Mouse (Mus musculus) retina, postnatal 7 days (tissue): ENCODE measurements around the gene Fbxo44.
"Not testable (repeated sequence)": the region's sequence is repeated elsewhere in the genome, so short reads cannot be mapped to it uniquely, and the experiment has no call there.

Experiments
- DNase-seq: peaks from one replicate; pipeline ENCODE4 v3.0.0-alpha.2; 2012; ENCODE audit warnings: low read depth, low spot score

Fbxo44 gene

DNA sequence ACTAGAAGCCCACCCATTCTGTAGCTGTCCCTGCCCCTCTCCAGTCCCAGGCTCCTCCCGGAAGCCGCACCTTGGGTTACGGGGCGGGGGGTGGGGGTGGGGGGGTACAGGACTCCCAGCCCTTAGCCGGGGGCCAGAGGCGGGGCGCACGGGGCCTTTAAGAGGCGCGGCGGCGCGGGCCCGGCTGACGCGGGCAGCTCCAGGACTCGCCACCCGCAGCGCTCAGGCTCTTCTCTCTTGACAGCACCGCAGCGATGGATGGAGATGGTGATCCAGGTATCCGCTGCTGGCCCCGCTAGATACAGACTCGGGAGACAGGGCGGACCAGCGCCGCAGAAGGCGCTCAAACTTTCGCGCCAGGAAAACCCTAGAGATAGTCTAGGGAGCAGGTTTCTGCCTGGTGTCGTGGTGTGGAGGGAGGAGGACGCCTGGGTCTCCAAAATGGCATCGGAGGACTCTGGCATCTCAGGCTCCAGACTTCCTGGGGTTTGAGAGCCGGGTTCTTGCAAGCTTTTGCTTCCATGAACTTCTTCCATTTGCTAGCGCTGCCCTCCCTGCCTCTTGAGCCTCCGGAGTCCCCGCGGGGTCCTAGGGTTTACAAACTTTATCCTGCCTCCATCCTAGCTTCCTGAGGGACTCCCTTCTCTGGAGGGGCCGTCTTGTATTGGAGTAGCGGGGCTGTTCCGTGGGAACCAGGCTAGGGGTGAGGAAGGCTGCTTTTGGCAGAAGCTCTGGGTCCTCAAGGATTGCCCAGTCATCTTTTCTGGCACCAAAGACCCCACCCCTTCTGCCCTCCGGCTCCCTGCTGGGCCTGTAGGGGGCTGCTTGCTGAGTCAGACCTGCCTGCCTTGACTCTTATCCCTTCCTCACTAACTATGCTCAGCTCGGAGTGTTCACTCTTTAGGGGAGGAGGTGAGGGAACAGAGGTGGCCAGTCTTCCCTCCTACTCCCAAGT, at the start of gene Fbxo44, which contains the start of gene Fbxo2:
Gene Fbxo44 (minus strand): TSS at position 47 of the 955 bp plus-strand sequence.
Gene Fbxo2 (plus strand): TSS at position 186 of the 955 bp plus-strand sequence.
- peak; percentile 40 for DNase-seq

DNA sequence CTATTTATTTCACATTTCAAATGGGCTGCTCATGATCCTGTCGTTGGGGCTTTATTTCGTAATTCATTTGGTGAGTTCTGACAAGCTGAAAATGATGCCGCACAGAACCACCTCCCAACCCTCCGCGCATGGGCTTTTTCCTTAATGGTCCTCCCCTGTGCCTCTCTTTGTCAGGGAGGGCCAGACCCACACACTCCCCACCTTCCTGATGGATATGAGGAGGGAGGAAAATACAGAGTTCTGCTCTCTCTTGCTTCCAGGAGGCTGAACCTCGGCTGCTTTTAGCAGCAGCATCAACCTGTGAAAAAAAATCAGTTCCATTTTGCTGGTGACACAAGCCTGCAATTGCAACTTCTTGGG, 44.6 kb upstream of the Fbxo44 start:
- no peak for DNase-seq

DNA sequence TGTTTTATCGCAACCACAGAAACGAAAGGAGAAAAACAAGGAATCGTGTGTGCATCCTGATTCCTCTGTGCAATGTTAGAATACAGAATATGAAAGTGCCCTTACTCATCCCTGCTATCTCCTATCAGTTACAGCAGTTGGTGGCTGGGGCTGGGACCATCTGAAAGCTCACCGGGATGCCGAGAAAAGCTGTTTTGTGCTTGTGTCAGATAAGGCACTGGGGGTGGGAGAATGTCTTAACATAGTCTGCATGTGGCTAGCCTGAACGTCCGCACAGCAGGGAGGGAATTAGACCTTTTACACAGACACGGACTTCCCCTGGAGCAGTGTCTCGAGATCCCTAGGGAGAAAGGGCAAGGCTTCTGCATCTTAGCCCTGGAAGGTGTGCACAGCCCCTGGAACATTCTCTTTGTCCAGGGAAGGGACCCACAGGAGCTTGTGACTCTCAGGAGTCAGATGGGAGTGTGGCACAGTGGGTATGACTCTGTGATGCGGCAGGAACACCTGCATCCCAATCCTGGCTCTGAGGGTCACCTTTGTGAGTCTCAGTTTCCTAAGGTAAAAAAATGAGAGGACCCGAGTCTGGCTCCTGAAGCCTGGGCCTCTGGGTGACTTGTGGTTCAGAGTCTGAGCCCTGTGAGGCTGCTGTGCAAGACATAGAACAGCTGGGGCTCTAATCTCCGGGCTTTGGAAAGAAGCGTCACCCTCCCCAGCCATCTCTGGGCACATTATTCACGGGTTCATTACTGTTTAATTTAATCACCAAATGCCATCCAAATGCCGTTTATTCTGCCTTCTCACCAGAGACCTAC, 44.0 kb upstream of the Fbxo44 start:
- no peak for DNase-seq

DNA sequence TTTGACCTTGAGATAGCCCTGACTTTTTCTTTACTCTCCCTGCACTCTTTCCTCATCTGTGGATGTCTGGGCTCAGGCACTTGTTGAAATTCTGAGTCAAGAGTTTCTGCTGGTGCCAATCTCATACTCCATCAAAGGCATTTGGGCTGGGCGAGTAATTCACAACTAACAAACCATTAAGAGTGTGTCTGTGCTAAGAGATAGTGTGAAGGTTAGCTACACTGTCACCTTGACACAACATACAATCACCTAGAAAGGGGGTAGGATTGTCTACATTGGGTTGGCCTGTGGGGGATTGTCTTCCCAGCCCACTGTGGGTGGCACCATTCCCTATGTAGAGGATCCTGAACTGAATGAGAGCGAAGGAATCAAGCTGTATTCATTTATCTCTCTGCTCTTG, 43.3 kb upstream of the Fbxo44 start:
- no peak for DNase-seq

DNA sequence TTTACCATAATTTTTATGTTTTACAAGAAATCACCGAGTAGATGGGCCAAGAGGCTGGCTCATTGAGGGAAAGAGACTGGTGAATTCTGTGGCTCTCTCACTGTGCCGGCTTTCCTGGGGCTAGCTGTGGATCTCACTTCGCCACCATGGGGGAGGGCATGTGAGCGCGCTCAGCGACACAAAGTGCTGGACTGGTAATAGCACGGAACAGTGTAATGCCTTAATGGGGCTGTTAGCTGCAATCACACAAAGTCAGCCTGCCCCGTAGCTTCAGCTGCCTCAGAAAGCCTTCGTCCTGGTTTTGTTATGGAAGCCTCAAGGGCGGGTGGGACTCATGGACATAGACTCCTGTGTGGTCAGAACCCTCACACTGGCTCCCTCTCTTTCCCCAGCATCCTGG, 38.4 kb upstream of the Fbxo44 start:
- DNase-seq = no peak

DNA sequence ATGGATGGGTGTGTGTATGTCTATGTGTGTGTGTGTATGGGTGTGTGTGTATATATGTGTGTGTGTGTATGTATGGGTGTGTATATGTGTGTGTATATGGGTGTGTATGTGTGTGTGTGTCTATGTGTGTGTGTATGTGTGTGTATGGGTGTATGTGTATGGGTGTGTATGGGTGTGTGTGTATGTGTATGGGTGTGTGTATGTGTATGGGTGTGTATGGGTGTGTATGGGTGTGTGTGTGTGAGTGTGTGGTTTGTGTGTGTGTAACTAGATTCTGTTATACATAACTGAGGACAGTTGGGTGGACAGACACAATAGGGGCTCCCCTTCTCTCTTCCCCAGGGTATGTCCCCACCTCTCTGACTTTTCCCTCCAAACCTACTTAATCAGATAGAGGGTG, 34.1 kb upstream of the Fbxo44 start:
- DNase-seq = no peak

DNA sequence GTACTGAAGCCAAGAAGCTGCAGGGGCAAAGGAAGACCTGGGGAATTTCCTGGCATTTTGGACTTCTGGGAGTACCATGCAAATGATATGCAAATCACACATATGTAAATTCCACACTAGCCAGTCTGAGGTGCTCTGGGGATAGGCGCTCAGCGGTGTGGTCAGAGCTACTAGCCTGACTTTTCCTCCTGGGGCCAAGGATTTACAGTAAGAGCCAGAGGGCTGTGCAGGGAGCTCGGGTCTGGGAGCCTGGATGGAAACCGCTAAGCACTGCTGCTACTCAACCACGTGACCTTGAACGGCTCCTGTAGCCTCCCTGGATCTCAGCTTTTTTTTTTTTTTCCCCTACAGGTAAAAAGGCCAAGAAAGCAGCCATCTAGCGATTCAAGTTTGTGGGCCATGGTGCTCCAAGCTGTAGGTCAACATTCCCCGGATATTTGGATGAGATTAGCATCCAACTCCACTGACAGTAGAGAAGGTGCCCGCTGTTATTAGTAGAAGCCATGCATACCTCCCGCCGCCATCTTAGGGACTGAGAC, 32.5 kb upstream of the Fbxo44 start:
- no peak for DNase-seq

DNA sequence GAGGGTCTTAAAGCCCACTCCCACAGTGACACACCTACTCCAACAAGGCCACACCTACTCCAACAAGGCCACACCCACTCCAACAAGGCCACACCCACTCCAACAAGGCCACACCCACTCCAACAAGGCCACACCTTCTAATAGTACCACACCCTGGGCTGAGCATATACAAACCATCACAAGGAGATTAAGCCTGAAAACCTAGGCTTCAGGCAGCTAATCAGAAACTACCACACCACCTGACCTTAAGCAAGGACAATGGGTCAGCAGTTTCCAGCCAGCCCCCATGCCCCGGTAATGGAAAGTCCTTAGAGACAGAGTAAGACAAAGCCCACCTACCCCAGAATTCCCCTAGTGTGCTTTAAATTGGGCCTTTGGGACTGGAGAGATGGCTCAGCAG, 28.5 kb upstream of the Fbxo44 start:
- not testable (repeated sequence) for DNase-seq

DNA sequence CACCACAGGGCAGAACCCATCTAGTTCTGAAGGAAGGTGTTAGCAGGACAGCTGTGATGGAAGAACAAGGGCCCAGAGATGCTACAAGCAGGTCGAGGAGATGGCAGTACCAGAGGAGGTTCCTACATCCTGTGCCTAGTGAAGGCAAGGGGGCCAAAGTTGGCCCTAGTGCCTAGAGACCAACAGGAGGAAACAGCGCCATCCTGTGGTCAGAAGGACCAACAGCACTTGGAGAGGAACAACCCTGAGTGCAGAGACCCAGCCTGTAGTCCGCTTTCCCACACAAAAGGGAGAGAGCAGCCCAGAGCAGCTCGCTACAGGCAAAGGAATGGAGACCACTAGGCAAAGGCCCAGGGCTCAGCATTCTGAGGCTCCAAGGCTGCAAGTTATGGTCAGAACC, 25.5 kb upstream of the Fbxo44 start:
- no peak for DNase-seq

DNA sequence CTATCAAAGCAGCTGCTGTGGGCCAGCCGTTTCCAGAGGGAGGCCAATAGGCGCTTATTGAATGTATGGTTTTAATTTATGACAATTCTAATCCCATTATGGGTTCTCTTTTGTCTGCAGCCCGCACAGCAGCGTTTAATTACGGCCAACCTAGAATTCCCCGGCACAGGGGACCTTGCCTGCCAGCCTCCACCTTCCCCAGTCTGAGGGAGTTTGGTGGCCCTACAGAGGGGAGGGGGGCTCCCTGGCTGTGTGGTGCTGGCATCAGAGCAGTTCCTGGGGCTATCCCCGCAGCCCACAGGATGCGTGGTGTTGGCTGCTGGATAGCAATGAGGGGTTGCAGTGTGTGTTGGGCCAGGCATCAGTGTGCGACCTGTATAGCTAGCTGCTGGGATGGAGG, 24.3 kb upstream of the Fbxo44 start:
- DNase-seq = no peak

DNA sequence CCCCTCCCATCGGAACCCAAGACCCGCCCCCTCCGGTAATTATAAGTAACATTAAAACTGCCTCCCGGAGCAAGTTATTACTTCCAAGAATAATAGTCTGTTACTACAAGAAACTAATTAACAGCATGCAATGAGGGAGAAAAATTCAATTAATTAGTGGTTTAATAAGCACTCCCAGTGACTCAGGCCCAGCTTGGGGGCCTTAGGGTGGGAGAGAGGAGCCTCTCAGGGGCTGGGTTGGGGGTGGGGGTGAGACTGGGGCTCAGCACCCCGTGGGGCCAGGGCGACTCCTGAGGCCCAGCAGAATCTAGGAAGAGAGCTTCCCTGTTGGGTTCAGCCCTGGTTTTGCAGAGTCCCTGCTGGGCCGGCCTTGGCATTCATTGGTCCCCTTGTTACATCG, 22.1 kb upstream of the Fbxo44 start:
- no peak for DNase-seq

DNA sequence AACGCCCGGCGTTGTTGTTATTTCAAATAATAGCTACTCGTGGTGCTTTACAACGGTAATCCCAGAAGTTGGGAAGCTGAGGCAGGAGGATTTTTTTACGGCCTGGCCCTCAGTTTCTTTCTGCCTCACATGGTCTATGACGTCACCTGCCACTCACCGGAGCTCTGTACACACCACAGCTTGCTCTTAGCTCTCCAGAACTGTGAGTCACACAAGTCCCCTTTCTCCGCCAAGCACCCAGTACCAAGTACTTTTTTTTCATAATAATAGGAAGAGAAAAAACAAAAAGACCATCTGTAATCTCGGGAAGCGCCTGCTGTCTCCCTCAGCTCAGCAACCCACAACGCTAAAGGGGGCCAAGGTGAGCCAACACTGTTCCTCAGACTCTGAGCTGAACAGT, 21.2 kb upstream of the Fbxo44 start:
- DNase-seq = no peak

DNA sequence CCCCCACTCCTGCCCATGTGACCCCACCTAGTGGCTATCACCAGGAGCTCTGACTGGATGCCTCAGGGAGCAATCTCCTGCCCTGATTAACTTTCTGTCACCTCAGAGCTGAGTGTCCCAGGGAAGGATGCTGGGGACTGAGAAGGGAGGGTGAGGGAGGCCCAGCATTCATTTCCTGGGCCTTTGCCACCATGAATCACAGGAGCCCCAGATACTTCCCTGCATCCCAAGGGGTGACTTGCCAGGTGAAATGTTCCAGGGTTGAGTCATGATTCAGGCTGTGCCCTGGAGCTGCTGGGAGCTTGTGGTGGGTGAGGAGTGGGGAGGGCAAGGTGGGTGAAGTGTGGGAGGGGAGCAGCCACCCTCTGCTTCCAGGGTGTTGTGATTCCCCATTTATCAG, 17.4 kb upstream of the Fbxo44 start:
- DNase-seq = no peak

DNA sequence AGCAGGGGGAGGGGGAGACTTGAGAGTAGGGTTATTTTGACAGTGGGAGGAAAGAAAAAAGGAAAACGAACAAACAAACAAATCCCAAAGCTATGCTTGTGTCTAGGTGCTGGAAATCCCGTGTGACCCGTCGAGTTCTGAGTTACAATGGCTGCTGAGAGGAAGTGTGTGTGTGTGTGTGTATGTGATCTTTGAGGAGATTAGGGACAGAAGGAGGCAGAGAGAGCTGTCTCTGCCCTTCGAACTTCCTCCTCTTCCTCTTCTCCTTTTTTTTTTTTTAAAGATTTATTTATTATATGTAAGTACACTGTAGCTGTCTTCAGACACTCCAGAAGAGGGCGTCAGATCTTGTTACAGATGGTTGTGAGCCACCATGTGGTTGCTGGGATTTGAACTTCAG, 16.3 kb upstream of the Fbxo44 start:
- DNase-seq = not testable (repeated sequence)

DNA sequence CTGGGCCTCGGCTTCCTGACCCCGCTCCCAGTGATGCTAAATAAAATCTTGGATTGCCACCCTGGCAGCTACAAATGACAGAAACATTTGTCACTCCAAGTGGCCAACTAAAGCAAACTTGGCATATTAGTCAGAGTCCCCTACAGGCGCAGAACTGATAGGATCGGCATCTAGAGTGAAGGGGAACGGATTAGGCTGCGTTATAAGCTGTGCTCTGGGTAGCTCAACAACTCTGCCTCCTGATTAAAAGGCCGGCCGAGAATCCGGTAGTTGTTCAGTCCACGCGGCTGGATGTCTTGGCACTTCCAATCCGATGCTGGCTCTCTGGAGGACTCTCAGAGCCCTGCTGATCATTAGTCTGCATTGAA, 14.2 kb upstream of the Fbxo44 start:
- DNase-seq = no peak

DNA sequence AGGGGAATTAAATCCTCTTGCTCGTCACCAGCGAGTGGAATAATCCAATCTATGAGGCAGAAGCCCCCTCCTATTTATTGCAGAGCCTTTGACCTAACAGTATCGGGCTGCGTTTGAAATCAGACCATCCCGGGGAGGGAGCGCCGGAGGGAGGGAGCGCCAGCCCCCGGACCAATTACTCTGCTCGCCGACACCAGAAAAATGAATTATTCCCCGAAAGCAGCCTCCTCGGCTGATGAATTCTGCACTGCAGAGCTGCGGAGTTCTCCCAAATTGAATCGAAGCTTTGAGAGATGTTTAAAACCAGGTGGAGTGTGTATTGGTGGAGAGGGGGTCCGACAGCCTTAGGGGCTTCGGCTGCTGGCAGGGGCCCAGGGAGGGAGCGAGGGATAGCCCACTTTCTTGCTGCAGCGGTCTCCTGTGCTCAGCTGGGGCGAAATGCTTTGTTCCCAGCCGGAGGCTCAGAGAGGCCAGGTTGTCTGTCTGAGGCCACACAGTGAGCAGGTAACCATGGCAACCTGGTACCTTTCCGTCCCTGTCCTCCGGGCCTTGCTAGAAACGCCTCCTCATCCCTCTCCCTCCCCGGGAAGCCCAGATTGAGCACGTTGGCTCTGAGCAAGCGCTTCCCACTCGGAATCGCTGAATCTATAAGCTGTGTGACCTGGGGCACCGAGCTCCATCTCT, 13.7 kb upstream of the Fbxo44 start:
- no peak for DNase-seq

DNA sequence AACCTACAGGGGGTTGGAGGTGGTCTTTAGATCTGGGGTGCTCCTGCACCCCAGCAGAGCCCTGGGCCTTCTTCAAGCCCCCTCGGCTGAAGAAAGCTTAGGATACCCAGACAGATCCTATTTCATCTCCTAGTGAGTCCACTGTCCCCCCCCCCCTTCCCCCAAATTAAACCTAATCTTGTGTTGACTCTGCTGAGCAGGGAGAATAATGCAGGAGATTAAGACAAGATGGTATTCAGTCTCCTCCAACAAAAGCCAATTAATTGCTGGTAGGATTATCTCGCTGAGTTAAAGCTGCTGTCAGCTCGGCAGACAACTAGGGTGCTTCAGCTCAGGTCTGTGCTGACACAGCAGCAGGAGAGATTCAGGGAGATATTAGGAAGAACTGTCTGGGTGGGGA, 11.0 kb upstream of the Fbxo44 start:
- peak; percentile 82 for DNase-seq

DNA sequence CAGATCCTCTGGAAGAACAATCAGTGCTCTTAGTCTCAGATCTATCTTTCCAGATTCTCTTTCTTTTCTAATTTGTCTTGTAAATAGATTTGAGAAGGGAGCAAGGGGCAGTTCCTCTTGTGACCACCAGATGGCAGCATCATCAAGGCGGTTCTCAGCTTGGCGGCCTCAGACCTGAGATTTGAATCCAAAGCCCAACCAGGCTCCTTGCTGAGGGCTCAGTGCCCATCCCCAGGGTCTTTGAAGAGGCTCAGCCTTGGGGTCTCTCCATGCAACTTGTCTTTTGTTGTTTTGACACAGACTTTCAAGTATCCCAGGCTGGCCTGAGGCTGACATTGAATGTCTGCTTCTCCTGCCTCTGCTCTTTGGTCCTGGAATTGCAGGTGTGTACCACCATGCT, 10.6 kb upstream of the Fbxo44 start:
- peak; percentile 50 for DNase-seq

DNA sequence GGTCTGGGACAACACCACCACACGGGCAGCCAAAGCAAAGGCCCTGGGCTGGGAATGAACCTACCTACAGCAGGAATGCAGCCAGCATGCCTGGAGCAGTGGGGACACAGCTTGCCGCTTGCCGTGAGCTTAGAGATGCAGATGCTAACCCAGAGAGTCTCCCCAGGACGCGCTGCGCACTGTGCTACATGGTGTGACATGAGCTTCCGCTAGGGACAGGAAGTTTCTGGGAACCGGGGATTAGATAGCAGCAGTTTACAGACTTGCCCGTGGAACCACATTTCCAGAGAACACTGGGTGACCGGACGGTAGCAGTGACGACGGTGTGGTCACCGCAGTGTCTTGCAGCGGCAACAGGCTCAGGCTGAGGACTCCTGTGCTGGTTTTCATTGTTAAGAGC, 9.3 kb upstream of the Fbxo44 start:
- no peak for DNase-seq

DNA sequence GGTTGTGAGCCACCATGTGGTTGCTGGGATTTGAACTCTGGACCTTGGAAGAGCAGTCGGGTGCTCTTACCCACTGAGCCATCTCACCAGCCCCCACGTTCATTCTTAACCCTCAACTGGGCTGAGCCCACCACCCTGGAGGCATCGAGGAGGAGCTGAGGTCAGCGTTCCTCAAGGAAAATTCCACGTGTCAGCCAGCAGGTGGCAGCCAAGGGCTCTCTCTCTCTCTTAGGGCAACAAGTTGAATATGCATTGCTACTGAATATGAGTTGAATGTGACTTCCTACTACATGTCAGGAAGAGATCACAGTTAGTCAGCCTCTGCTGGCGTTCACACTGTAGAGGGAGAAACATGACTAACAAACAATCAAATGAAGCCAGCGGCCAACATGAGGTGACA, 8.0 kb upstream of the Fbxo44 start:
- DNase-seq = peak; percentile 56

DNA sequence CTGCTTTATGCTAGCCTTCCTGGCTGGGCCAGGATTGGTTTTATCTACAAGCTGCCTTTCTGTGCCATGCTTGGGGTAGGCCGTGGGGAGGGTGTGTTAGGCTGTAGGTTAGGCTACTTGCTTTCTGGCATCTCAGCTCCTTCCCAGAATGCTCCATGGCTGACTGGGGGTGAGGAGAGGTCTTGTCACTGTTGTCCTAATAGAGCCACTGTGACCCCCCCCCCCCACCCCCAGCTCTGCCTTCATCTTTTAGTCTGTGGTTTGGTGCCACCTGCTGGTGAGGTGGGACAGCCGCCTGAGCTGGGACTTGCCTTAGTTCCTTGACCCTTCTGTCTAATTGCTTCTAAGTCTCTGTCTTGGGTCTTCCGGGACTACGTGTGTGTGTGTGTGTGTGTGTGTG, 6.7 kb upstream of the Fbxo44 start:
- DNase-seq = peak; percentile 72

DNA sequence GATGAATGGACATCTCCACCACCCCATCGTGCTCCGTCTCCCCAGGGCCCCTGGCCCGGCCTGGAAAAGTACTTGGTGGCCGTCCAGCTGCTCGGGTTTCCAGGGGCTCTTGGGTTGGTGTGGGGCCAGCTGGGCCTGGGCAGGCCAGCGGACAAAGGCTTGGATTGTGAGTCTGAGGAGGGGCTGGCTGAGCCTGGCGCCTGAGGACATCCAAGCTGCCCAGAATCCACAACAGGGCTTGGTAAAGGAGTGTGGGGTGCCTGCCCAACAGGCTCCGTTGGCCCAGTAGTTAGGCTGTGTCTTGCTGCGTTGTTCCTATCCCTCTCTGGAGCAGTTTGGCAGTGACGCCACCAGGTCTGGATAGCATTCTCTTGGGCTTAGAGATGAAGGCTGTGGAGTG, 6.1 kb upstream of the Fbxo44 start:
- no peak for DNase-seq
